ENCODE assay signal across 9 mouse cellular contexts in genomic region chr16:6480411-6480728, GRCm38 (mm10).
A peak's percentile ranks its signal among the peaks of the same experiment; 100 is the strongest.
DNase-seq lines count a peak whose midpoint lies in the region; ATAC-seq and TF ChIP-seq lines count a peak whose summit lies in the region.
"Had no signal": no experiment of that assay in that cellular context is flagged by ENCODE, and none has a peak within 500 bp of the region (broad histone marks: within the 10 kb centered on the region; RNA-seq: fewer than 3 reads in every experiment).

No protein-coding gene starts in this region.

- no peaks in the 10 kb centered on the region for H3K27me3 ChIP-seq in liver, embryonic 12.5 days (replicated peaks)
- no peaks in the 10 kb centered on the region for H3K27me3 ChIP-seq in hindbrain, postnatal 0 days (ENCODE audit: insufficient read depth, low read length)
- H3K27me3 ChIP-seq in limb, embryonic 11.5 days (ENCODE audit: control insufficient read depth, insufficient read depth, low read length), result no peaks in the 10 kb centered on the region

- no peak overlapping the region for H3K4me2 ChIP-seq in liver, embryonic 12.5 days
- no peak overlapping the region; the same call in 1 of the 2 replicates for H3K4me2 ChIP-seq in hindbrain, postnatal 0 days (ENCODE audit: low read depth, low read length)
- no peak overlapping the region for H3K4me2 ChIP-seq in limb, embryonic 11.5 days (ENCODE audit: low read depth, severe bottlenecking)

- ATAC-seq in liver, embryonic 12.5 days, result no peak
- peak; percentile 10; the same call in 1 of the 2 replicates for ATAC-seq in hindbrain, postnatal 0 days
- ATAC-seq in limb, embryonic 11.5 days (ENCODE audit: insufficient number of reproducible peaks, low FRiP score, low TSS enrichment, low read depth), result no peak

- no peaks in the 10 kb centered on the region for H3K9me3 ChIP-seq in liver, embryonic 12.5 days (replicated peaks)
- no peaks in the 10 kb centered on the region for H3K9me3 ChIP-seq in hindbrain, postnatal 0 days (ENCODE audit: low read length)
- H3K9me3 ChIP-seq in limb, embryonic 11.5 days (ENCODE audit: control insufficient read depth, low read length), result no peaks in the 10 kb centered on the region

- H3K9ac ChIP-seq in liver, embryonic 12.5 days, result no peak overlapping the region
- no peak overlapping the region for H3K9ac ChIP-seq in hindbrain, postnatal 0 days (replicated peaks; ENCODE audit: low read length)
- no peak overlapping the region for H3K9ac ChIP-seq in limb, embryonic 11.5 days (ENCODE audit: low read length)

- H3K36me3 ChIP-seq in liver, embryonic 12.5 days, result no peaks in the 10 kb centered on the region
- no peaks in the 10 kb centered on the region for H3K36me3 ChIP-seq in hindbrain, postnatal 0 days (ENCODE audit: insufficient read depth, low read length)
- no peaks in the 10 kb centered on the region for H3K36me3 ChIP-seq in limb, embryonic 11.5 days (ENCODE audit: control insufficient read depth, insufficient read depth, low read length)

- H3K4me3 ChIP-seq in liver, embryonic 12.5 days, result no peak overlapping the region
- no peak overlapping the region for H3K4me3 ChIP-seq in hindbrain, postnatal 0 days (ENCODE audit: low read length)
- H3K4me3 ChIP-seq in limb, embryonic 11.5 days (ENCODE audit: low read depth, low read length), result no peak overlapping the region
- H3K4me3 ChIP-seq: erythroblast, embryonic 14.5 days had no signal

- H3K4me1 ChIP-seq in liver, embryonic 12.5 days, result no peaks in the 10 kb centered on the region
- H3K4me1 ChIP-seq in hindbrain, postnatal 0 days (ENCODE audit: insufficient read depth, low read length), result peaks cover 3% of the 10 kb centered on the region
- H3K4me1 ChIP-seq in limb, embryonic 11.5 days (ENCODE audit: control insufficient read depth, insufficient read depth, low read length), result no peaks in the 10 kb centered on the region

- TF ChIP-seq CTCF in hindbrain, postnatal 0 days (IDR thresholded peaks at IDR 0.05; ENCODE audit: low read depth), result peak; percentile 87

- WGBS in liver, embryonic 12.5 days (ENCODE audit: insufficient replicate concordance), result 8% methylated on average over 5 of the region's 5 CpGs
- WGBS in hindbrain, postnatal 0 days, result 8% methylated on average over 5 of the region's 5 CpGs
- WGBS in limb, embryonic 11.5 days, result 11% methylated on average over 5 of the region's 5 CpGs

- no peak overlapping the region for H3K27ac ChIP-seq in liver, embryonic 12.5 days
- peak overlapping the region; percentile 42; the same call in 1 of the 2 replicates for H3K27ac ChIP-seq in hindbrain, postnatal 0 days
- H3K27ac ChIP-seq in limb, embryonic 11.5 days (replicated peaks; ENCODE audit: low read depth, low read length), result no peak overlapping the region

- peak; percentile 29 for DNase-seq in liver
- peak; percentile 54 to 55 for DNase-seq in adrenal gland, adult 18-20 months (ENCODE audit: low spot score in 2 of 2)
- peak; percentile 85 for DNase-seq in embryo, embryonic 10.5 days (ENCODE audit: low spot score)
- DNase-seq in hindbrain, postnatal 0 days (ENCODE audit: low spot score), result peak; percentile 90
- DNase-seq in limb, embryonic 11.5 days (ENCODE audit: low spot score), result peak; percentile 77
- DNase-seq in retina, postnatal 1 day, result peak; percentile 74
- no peak for DNase-seq in B cell, adult 2 months

Comparison
In these comparisons a context has a peak if more than half of its experiments do, and no peak if none do; other contexts are left out.
1. DNase-seq: peak in liver (single experiment), adrenal gland, adult 18-20 months (2 of 2), embryo, embryonic 10.5 days (single experiment), hindbrain, postnatal 0 days (single experiment), limb, embryonic 11.5 days (single experiment) and retina, postnatal 1 day (single experiment); none in B cell, adult 2 months (0 of 2).